Comparison of ENCODE assay signal across 8 mouse cellular contexts in genomic region chr5:43781977-43782930, GRCm38 (mm10). TPM values are rescaled to one million over a fixed set of nuclear protein-coding genes. Genes with fewer than 3 reads are reported as not detected.
DNase-seq lines count a peak whose midpoint lies in the region; ATAC-seq lines count a peak whose summit lies in the region.

No protein-coding gene starts in this region.

- peak overlapping the region; percentile 92 for H3K4me3 ChIP-seq in embryonic facial prominence, embryonic 13.5 days

- peak; percentile 72 for DNase-seq in 416B (ENCODE audit: low read depth)
- peak; percentile 50 to 64 for DNase-seq in adrenal gland, postnatal 4 days (ENCODE audit: low spot score in 2 of 2)
- peak; percentile 56 for DNase-seq in heart, adult 8-10 months (ENCODE audit: low spot score)
- peak; percentile 80 for DNase-seq in kidney, adult 9 months
- DNase-seq in liver = peak; percentile 82
- DNase-seq in spleen, postnatal 36 days (ENCODE audit: low spot score in 2 of 2) = peak; percentile 76 to 78

- H3K4me2 ChIP-seq in embryonic facial prominence, embryonic 13.5 days = peak overlapping the region; percentile 77

- 4% methylated on average over 82 of the region's 82 CpGs for WGBS in embryonic facial prominence, embryonic 13.5 days

- peaks cover 9% of the 10 kb centered on the region for H3K4me1 ChIP-seq in embryonic facial prominence, embryonic 13.5 days

- H3K27ac ChIP-seq in embryonic facial prominence, embryonic 13.5 days = peak overlapping the region; percentile 95

- peak; percentile 88 for ATAC-seq in embryonic facial prominence, embryonic 13.5 days (ENCODE audit: insufficient number of reproducible peaks, insufficient read depth, low FRiP score, low TSS enrichment, low read depth)
- ATAC-seq in monocyte, adult 5-6 weeks (replicated peaks; ENCODE audit: insufficient number of reproducible peaks, low FRiP score, low TSS enrichment, poor library complexity, severe bottlenecking) = peak; percentile 38

- H3K9me3 ChIP-seq in embryonic facial prominence, embryonic 13.5 days = no peaks in the 10 kb centered on the region

- peak overlapping the region; percentile 95 for H3K9ac ChIP-seq in embryonic facial prominence, embryonic 13.5 days

- no peaks in the 10 kb centered on the region for H3K36me3 ChIP-seq in embryonic facial prominence, embryonic 13.5 days

- no peaks in the 10 kb centered on the region for H3K27me3 ChIP-seq in embryonic facial prominence, embryonic 13.5 days

RNA-seq across cellular contexts. Expression of gene Bst1, which starts 36.4 kb away (rescaled TPM):
- total RNA-seq in adrenal gland, postnatal 4 days (2021) = 1 to 10 TPM in 1 of 2 experiments, under 1 TPM in 1; 0.67 to 1.6 TPM
- 0.12 TPM in 1 of 2 replicates, not detected in the other for polyA plus RNA-seq in embryonic facial prominence, embryonic 13.5 days (2015; fragmentation: Nextera tagmentation; extraction: Ambion mirVana)
- 1 to 10 TPM; 1.7 to 3.6 (median 2.3) TPM for total RNA-seq in heart, adult 8-10 months (2022)
- 3.8 to 8.0 TPM (median 3.8 TPM) in 3 replicates for total RNA-seq in monocyte, adult 5-6 weeks (2017)

RNA-seq across cellular contexts. Expression of gene Fbxl5, which starts 39.2 kb away (rescaled TPM):
- total RNA-seq in adrenal gland, postnatal 4 days (2021) = 10 to 100 TPM; 65.3 to 74.3 TPM
- polyA plus RNA-seq in embryonic facial prominence, embryonic 13.5 days (2015; fragmentation: Nextera tagmentation; extraction: Ambion mirVana) = 57.2 and 60.4 TPM in 2 replicates
- 10 to 100 TPM; 36.4 to 43.2 (median 38.0) TPM for total RNA-seq in heart, adult 8-10 months (2022)
- 126 to 151 TPM (median 147 TPM) in 3 replicates for total RNA-seq in monocyte, adult 5-6 weeks (2017)

Comparison
In these comparisons a context has a peak if more than half of its experiments do, and no peak if none do; other contexts are left out.
1. Peak in every context shown above with its lines: DNase-seq, ATAC-seq, H3K4me3 ChIP-seq and H3K27ac ChIP-seq.